Mouse (Mus musculus) neural tube, embryonic 14.5 days (tissue): Measurements from ENCODE around the gene Srcin1. TPM values are rescaled to one million over a fixed set of nuclear protein-coding genes. Genes with fewer than 3 reads are reported as not detected.

Source experiments
- ATAC-seq: fragments of 200-750 bp; cut with Nextera tagmentation; 2 replicates; pipeline ENCODE4 v1.8.0; 2017; ENCODE audit warnings: low read depth, mild to moderate bottlenecking, moderate TSS enrichment, moderate library complexity
- H3K27ac ChIP-seq: fragments of 300-500 bp; sonication (generic); 2 replicates; pipeline ENCODE4 v1.5.1; 2014; ENCODE audit warnings: low read depth, mild to moderate bottlenecking, control low read depth, low read length, moderate library complexity, mixed read lengths
- H3K27me3 ChIP-seq: fragments of 300-500 bp; sonication (generic); 2 replicates; pipeline ENCODE4 v1.6.1; 2014; ENCODE audit warnings: low read length; ENCODE audit not compliant: control insufficient read depth, insufficient read depth
- H3K36me3 ChIP-seq: fragments of 300-500 bp; sonication (generic); 2 replicates; pipeline ENCODE4 v1.6.1; 2014; ENCODE audit warnings: low read length, mixed read lengths; ENCODE audit not compliant: control insufficient read depth, insufficient read depth
- H3K4me1 ChIP-seq: fragments of 300-500 bp; sonication (generic); 2 replicates; pipeline ENCODE4 v1.6.1; 2014; ENCODE audit warnings: low read length; ENCODE audit not compliant: control insufficient read depth, insufficient read depth
- H3K4me2 ChIP-seq: fragments of 300-500 bp; sonication (generic); 2 replicates; pipeline ENCODE4 v1.6.1; 2014; ENCODE audit warnings: mild to moderate bottlenecking, low read depth, low read length, control low read depth
- H3K4me3 ChIP-seq: fragments of 300-500 bp; sonication (generic); 2 replicates; pipeline ENCODE4 v1.5.1; 2014; ENCODE audit warnings: low read depth, low read length, control low read depth, mixed read lengths
- H3K9ac ChIP-seq: fragments of 300-500 bp; sonication (generic); replicated peaks from 2 replicates; pipeline ENCODE4 v1.6.1; 2014; ENCODE audit warnings: low read depth, mild to moderate bottlenecking, control low read depth, low read length, mixed read lengths
- H3K9me3 ChIP-seq: fragments of 300-500 bp; sonication (generic); 2 replicates; pipeline ENCODE4 v1.6.1; 2016; ENCODE audit warnings: low read length; ENCODE audit not compliant: control insufficient read depth
- WGBS: fragments of 180-500 bp; shearing (Covaris S2); extraction: QIAGEN DNeasy Blood & Tissue Kit; methylation state at CpG from one replicate; pipeline ENCODE4 v1.1.7; 2014; 5-methylcytosine and 5-hydroxymethylcytosine counted together
- polyA plus RNA-seq: library from polyadenylated mRNA; unstranded; fragments of >200 nt; fragmentation: Nextera tagmentation; extraction: Ambion mirVana; gene quantifications from 2 replicates; pipeline ENCODE4 v1.2.1, GENCODE M21; 2014

The Srcin1 gene
- polyA plus RNA-seq, 1 experiment from 2014 or later = 8.1 TPM

- Histone ChIP-seq H3K4me3 (peak overlapping the region; percentile 90), H3K9ac (peak overlapping the region; percentile 97), H3K4me2 (peak overlapping the region; percentile 89), H3K27ac (peak overlapping the region; percentile 93), H3K27me3 (0 out of 2 replicates have a peak, but pooled peaks cover 3% of the 10 kb centered on the region), H3K4me1 (peaks cover 59% of the 10 kb centered on the region), H3K36me3 (no peaks in the 10 kb centered on the region), H3K9me3 (no peaks in the 10 kb centered on the region)
- peak; percentile 19 for ATAC-seq
- 1% methylated on average over 17 of the region's 28 CpGs for WGBS
These were observed 2.0 kb downstream of the Srcin1 start for GRCm38 (mm10) chr11:97573891-97574550.

GRCm38 (mm10) chr11:97572895-97573480 lies 3.0 kb downstream of the Srcin1 start:
- no peaks in the 10 kb centered on the region for H3K9me3 ChIP-seq
- peak overlapping the region; percentile 89 for H3K4me2 ChIP-seq
- 0 out of 2 replicates have a peak, but pooled peaks cover 3% of the 10 kb centered on the region for H3K27me3 ChIP-seq
- peak overlapping the region; percentile 97 for H3K9ac ChIP-seq
- peak overlapping the region; percentile 90 for H3K4me3 ChIP-seq
- ATAC-seq = no peak
- 15% methylated on average over 7 of the region's 7 CpGs for WGBS
- H3K36me3 ChIP-seq = no peaks in the 10 kb centered on the region
- peaks cover 64% of the 10 kb centered on the region for H3K4me1 ChIP-seq
- 0 out of 2 replicates have a peak overlapping the region, but pooled peaks have one; percentile 30 for H3K27ac ChIP-seq

- no peak for ATAC-seq
- Histone ChIP-seq H3K27ac (no peak overlapping the region), H3K4me3 (peak overlapping the region; percentile 90; the same call in 1 of the 2 replicates), H3K27me3 (0 out of 2 replicates have a peak, but pooled peaks cover 3% of the 10 kb centered on the region), H3K9me3 (no peaks in the 10 kb centered on the region), H3K9ac (0 out of 2 replicates have a peak overlapping the region, but pooled peaks have one; percentile 17), H3K4me1 (peaks cover 74% of the 10 kb centered on the region), H3K4me2 (peak overlapping the region; percentile 89), H3K36me3 (no peaks in the 10 kb centered on the region)
- WGBS = 26% methylated on average over 5 of the region's 5 CpGs
These were observed 4.0 kb downstream of the Srcin1 start for GRCm38 (mm10) chr11:97572089-97572345.

- 7% methylated on average over 8 of the region's 8 CpGs for WGBS
- Histone ChIP-seq H3K9ac (peak overlapping the region; percentile 17; the same call in 1 of the 2 replicates), H3K4me2 (peak overlapping the region; percentile 89), H3K27ac (0 out of 2 replicates have a peak overlapping the region, but pooled peaks have one; percentile 18), H3K27me3 (0 out of 2 replicates have a peak, but pooled peaks cover 3% of the 10 kb centered on the region), H3K9me3 (no peaks in the 10 kb centered on the region), H3K36me3 (no peaks in the 10 kb centered on the region), H3K4me1 (peaks cover 79% of the 10 kb centered on the region), H3K4me3 (peak overlapping the region; percentile 90; the same call in 1 of the 2 replicates)
- ATAC-seq = no peak
These were observed 4.5 kb downstream of the Srcin1 start for GRCm38 (mm10) chr11:97571266-97572088.

GRCm38 (mm10) chr11:97570493-97571137 lies 5.4 kb downstream of the Srcin1 start:
- Histone ChIP-seq H3K27ac (0 out of 2 replicates have a peak overlapping the region, but pooled peaks have one; percentile 5), H3K9me3 (no peaks in the 10 kb centered on the region), H3K9ac (no peak overlapping the region), H3K4me3 (no peak overlapping the region), H3K36me3 (no peaks in the 10 kb centered on the region), H3K4me1 (peaks cover 81% of the 10 kb centered on the region), H3K4me2 (peak overlapping the region; percentile 89; the same call in 1 of the 2 replicates), H3K27me3 (peaks cover 7% of the 10 kb centered on the region; the same call in 1 of the 2 replicates)
- WGBS = 16% methylated on average over 8 of the region's 8 CpGs
- no peak for ATAC-seq

- no peak overlapping the region for H3K9ac ChIP-seq
- no peaks in the 10 kb centered on the region for H3K9me3 ChIP-seq
- H3K27ac ChIP-seq = no peak overlapping the region
- 50% methylated on average over 3 of the region's 3 CpGs for WGBS
- H3K4me1 ChIP-seq = peaks cover 89% of the 10 kb centered on the region
- no peak overlapping the region for H3K4me2 ChIP-seq
- ATAC-seq = no peak
- no peaks in the 10 kb centered on the region for H3K36me3 ChIP-seq
- H3K27me3 ChIP-seq = peaks cover 6% of the 10 kb centered on the region; the same call in 1 of the 2 replicates
- H3K4me3 ChIP-seq = no peak overlapping the region
These were observed 6.2 kb downstream of the Srcin1 start for GRCm38 (mm10) chr11:97569806-97570205.

- H3K4me1 ChIP-seq = peaks cover 90% of the 10 kb centered on the region
- no peak overlapping the region for H3K9ac ChIP-seq
- no peak overlapping the region for H3K4me2 ChIP-seq
- peak overlapping the region; percentile 49; the same call in 1 of the 2 replicates for H3K27ac ChIP-seq
- ATAC-seq = no peak
- WGBS = 32% methylated on average over 5 of the region's 5 CpGs
- no peaks in the 10 kb centered on the region for H3K36me3 ChIP-seq
- H3K9me3 ChIP-seq = no peaks in the 10 kb centered on the region
- no peak overlapping the region for H3K4me3 ChIP-seq
- H3K27me3 ChIP-seq = peaks cover 3% of the 10 kb centered on the region; the same call in 1 of the 2 replicates
These were observed 6.7 kb downstream of the Srcin1 start for GRCm38 (mm10) chr11:97569301-97569724.

GRCm38 (mm10) chr11:97568729-97569128 lies 7.3 kb downstream of the Srcin1 start:
- 11% methylated on average over 8 of the region's 8 CpGs for WGBS
- H3K9ac ChIP-seq = no peak overlapping the region
- H3K36me3 ChIP-seq = no peaks in the 10 kb centered on the region
- ATAC-seq = peak; percentile 23; the same call in 1 of the 2 replicates
- H3K4me2 ChIP-seq = no peak overlapping the region; the same call in 1 of the 2 replicates
- 0 out of 2 replicates have a peak overlapping the region, but pooled peaks have one; percentile 39 for H3K27ac ChIP-seq
- peaks cover 88% of the 10 kb centered on the region for H3K4me1 ChIP-seq
- H3K4me3 ChIP-seq = no peak overlapping the region
- H3K27me3 ChIP-seq = peaks cover 3% of the 10 kb centered on the region; the same call in 1 of the 2 replicates
- H3K9me3 ChIP-seq = no peaks in the 10 kb centered on the region
